Comparison of ENCODE assay signal across 8 mouse cellular contexts in the genomic region with DNA sequence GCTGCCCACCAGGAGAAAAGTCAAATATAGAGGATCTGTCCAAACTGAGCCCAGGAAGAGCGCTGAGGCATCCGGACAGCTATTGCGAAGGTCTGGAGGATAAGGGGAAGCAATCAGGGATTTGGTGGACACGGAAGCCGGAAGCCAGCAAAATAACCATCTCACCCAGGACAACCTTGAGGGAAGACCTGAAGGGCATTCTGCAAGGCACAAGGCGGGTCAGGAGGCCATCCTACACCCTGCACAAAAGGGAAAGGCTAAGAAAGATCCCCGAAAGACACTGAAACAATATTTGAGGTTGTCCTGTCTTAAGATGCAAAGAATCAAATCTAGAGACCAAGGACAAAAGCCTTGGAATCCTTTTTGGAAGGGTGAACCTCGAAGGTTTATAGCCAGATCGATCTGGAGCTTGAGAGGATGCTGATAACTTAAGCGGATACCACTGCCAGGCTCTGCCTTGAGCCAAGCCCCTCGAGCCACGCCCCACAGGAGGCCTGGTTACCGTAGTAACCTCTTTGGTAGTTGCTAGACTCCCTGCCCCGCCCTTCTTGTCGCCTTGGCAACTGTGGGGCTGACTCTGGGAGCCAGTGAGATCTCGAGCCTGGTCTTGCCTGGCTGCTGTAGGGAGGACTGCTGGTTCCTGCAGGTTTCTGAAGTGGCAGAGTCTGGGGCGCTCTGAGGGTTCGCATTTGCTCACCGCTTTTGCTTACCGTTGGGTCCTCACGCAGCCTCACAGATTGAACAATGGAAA. TPM values are rescaled to one million over a fixed set of nuclear protein-coding genes. Genes with fewer than 3 reads are reported as not detected.
A peak's percentile ranks its signal among the peaks of the same experiment; 100 is the strongest.
DNase-seq lines count a peak whose midpoint lies in the region; ATAC-seq lines count a peak whose summit lies in the region.

No protein-coding gene starts in this region.

- DNase-seq in ovary, adult 18-20 months (ENCODE audit: low spot score), result peak; percentile 80
- no peak for DNase-seq in ovary, postnatal 10 days (ENCODE audit: low spot score)
- DNase-seq in cerebellum, postnatal 25 days, result peak; percentile 73 to 86
- peak; percentile 38 for DNase-seq in gastrocnemius, postnatal 10 days
- peak; percentile 75 to 78 for DNase-seq in left cerebral cortex, postnatal 36 days (ENCODE audit: low spot score in 2 of 2)
- peak; percentile 99 for DNase-seq in midbrain, embryonic 11.5 days (ENCODE audit: low spot score, missing footprints)

- H3K36me3 ChIP-seq in intestine, embryonic 16.5 days (ENCODE audit: control insufficient read depth, insufficient read depth, low read length), result no peaks in the 10 kb centered on the region
- H3K36me3 ChIP-seq in midbrain, embryonic 11.5 days (ENCODE audit: control insufficient read depth, insufficient read depth, low read length), result no peaks in the 10 kb centered on the region
- no peaks in the 10 kb centered on the region for H3K36me3 ChIP-seq in stomach, embryonic 16.5 days (ENCODE audit: control insufficient read depth, insufficient read depth, low read length)

- ATAC-seq in intestine, embryonic 16.5 days, result peak; percentile 97
- peak; percentile 100 for ATAC-seq in midbrain, embryonic 11.5 days (ENCODE audit: low FRiP score)
- peak; percentile 95 for ATAC-seq in stomach, embryonic 16.5 days (ENCODE audit: insufficient read depth, low FRiP score)

- WGBS in intestine, embryonic 16.5 days, result 23% methylated on average over 21 of the region's 21 CpGs
- 21% methylated on average over 21 of the region's 21 CpGs for WGBS in midbrain, embryonic 11.5 days
- 25% methylated on average over 21 of the region's 21 CpGs for WGBS in stomach, embryonic 16.5 days

- H3K4me3 ChIP-seq in intestine, embryonic 16.5 days (ENCODE audit: low read length), result peak overlapping the region; percentile 29
- peak overlapping the region; percentile 40 for H3K4me3 ChIP-seq in midbrain, embryonic 11.5 days (ENCODE audit: low read depth, low read length)
- peak overlapping the region; percentile 40 for H3K4me3 ChIP-seq in stomach, embryonic 16.5 days (replicated peaks; ENCODE audit: low read length)

- H3K4me2 ChIP-seq in intestine, embryonic 16.5 days (ENCODE audit: low read depth, low read length), result peak overlapping the region; percentile 44
- peak overlapping the region; percentile 65 for H3K4me2 ChIP-seq in midbrain, embryonic 11.5 days
- H3K4me2 ChIP-seq in stomach, embryonic 16.5 days (ENCODE audit: low read depth, low read length), result peak overlapping the region; percentile 65

- peak overlapping the region; percentile 20; the same call in 1 of the 2 replicates for H3K9ac ChIP-seq in intestine, embryonic 16.5 days (ENCODE audit: low read depth, low read length)
- peak overlapping the region; percentile 50 for H3K9ac ChIP-seq in midbrain, embryonic 11.5 days (ENCODE audit: low read length)
- H3K9ac ChIP-seq in stomach, embryonic 16.5 days (ENCODE audit: low read length), result peak overlapping the region; percentile 54

- peaks cover 4% of the 10 kb centered on the region; the same call in 1 of the 2 replicates for H3K9me3 ChIP-seq in intestine, embryonic 16.5 days (ENCODE audit: control insufficient read depth, low read length)
- H3K9me3 ChIP-seq in midbrain, embryonic 11.5 days (ENCODE audit: control insufficient read depth, low read length), result no peaks in the 10 kb centered on the region
- peaks cover 4% of the 10 kb centered on the region; the same call in 1 of the 2 replicates for H3K9me3 ChIP-seq in stomach, embryonic 16.5 days (replicated peaks; ENCODE audit: control insufficient read depth, low read length)

- intact Hi-C loops in left cerebral cortex, postnatal 36 days (cut with DNase I), result no loop called here

- peaks cover 4% of the 10 kb centered on the region for H3K4me1 ChIP-seq in intestine, embryonic 16.5 days (ENCODE audit: control insufficient read depth, insufficient read depth, low read length)
- peaks cover 5% of the 10 kb centered on the region for H3K4me1 ChIP-seq in midbrain, embryonic 11.5 days (ENCODE audit: control insufficient read depth, insufficient read depth, low read length)
- H3K4me1 ChIP-seq in stomach, embryonic 16.5 days (ENCODE audit: control insufficient read depth, insufficient read depth, low read length), result peaks cover 5% of the 10 kb centered on the region; the same call in 1 of the 2 replicates

- no peak overlapping the region for H3K27ac ChIP-seq in intestine, embryonic 16.5 days (ENCODE audit: low read length)
- H3K27ac ChIP-seq in midbrain, embryonic 11.5 days (ENCODE audit: low read depth, low read length), result no peak overlapping the region
- H3K27ac ChIP-seq in stomach, embryonic 16.5 days (ENCODE audit: low read length), result no peak overlapping the region

- H3K27me3 ChIP-seq in intestine, embryonic 16.5 days (replicated peaks; ENCODE audit: control insufficient read depth, insufficient read depth, low read length), result no peaks in the 10 kb centered on the region
- no peaks in the 10 kb centered on the region for H3K27me3 ChIP-seq in midbrain, embryonic 11.5 days (ENCODE audit: control insufficient read depth, insufficient read depth, low read length)
- H3K27me3 ChIP-seq in stomach, embryonic 16.5 days (ENCODE audit: control insufficient read depth, insufficient read depth, low read length), result no peaks in the 10 kb centered on the region

RNA-seq across cellular contexts. Expression of a gene that starts 13.1 kb away (rescaled TPM):
- 1 to 10 TPM; 4.7 to 6.3 TPM for total RNA-seq in gastrocnemius, postnatal 10 days (2021)
- polyA plus RNA-seq in intestine, embryonic 16.5 days (2015; fragmentation: Nextera tagmentation; extraction: Ambion mirVana), result 14.0 and 16.0 TPM in 2 replicates
- total RNA-seq in left cerebral cortex, postnatal 36 days (2021), result 100 to 1,000 TPM; 731 to 734 TPM
- polyA plus RNA-seq in midbrain, embryonic 11.5 days (2014; fragmentation: Nextera tagmentation; extraction: Ambion mirVana), result 51.0 and 59.6 TPM in 2 replicates
- polyA plus RNA-seq in stomach, embryonic 16.5 days (2015; fragmentation: Nextera tagmentation; extraction: Ambion mirVana), result 10.6 and 16.5 TPM in 2 replicates

RNA-seq across cellular contexts. Expression of a gene that starts 20.2 kb away (rescaled TPM):
- total RNA-seq in gastrocnemius, postnatal 10 days (2021), result under 1 TPM in 1 of 2 experiments, not detected in 1; 0.23 TPM
- polyA plus RNA-seq in intestine, embryonic 16.5 days (2015; fragmentation: Nextera tagmentation; extraction: Ambion mirVana), result 0.73 and 1.1 TPM in 2 replicates
- not detected for total RNA-seq in left cerebral cortex, postnatal 36 days (2021)
- polyA plus RNA-seq in midbrain, embryonic 11.5 days (2014; fragmentation: Nextera tagmentation; extraction: Ambion mirVana), result not detected in 2 replicates
- polyA plus RNA-seq in stomach, embryonic 16.5 days (2015; fragmentation: Nextera tagmentation; extraction: Ambion mirVana), result 0.47 and 0.53 TPM in 2 replicates

RNA-seq across cellular contexts. Expression of a gene that starts 45.9 kb away (rescaled TPM):
- not detected for total RNA-seq in gastrocnemius, postnatal 10 days (2021)
- polyA plus RNA-seq in intestine, embryonic 16.5 days (2015; fragmentation: Nextera tagmentation; extraction: Ambion mirVana), result 16.8 and 20.0 TPM in 2 replicates
- not detected for total RNA-seq in left cerebral cortex, postnatal 36 days (2021)
- 0.22 and 0.34 TPM in 2 replicates for polyA plus RNA-seq in midbrain, embryonic 11.5 days (2014; fragmentation: Nextera tagmentation; extraction: Ambion mirVana)
- polyA plus RNA-seq in stomach, embryonic 16.5 days (2015; fragmentation: Nextera tagmentation; extraction: Ambion mirVana), result 17.7 and 32.8 TPM in 2 replicates

RNA-seq across cellular contexts. Expression of a gene that starts 53.6 kb away (rescaled TPM):
- under 1 TPM in 1 of 2 experiments, not detected in 1; 0.05 TPM for total RNA-seq in gastrocnemius, postnatal 10 days (2021)
- polyA plus RNA-seq in intestine, embryonic 16.5 days (2015; fragmentation: Nextera tagmentation; extraction: Ambion mirVana), result 0.05 and 0.07 TPM in 2 replicates
- total RNA-seq in left cerebral cortex, postnatal 36 days (2021), result under 1 TPM; 0.07 to 0.18 TPM
- polyA plus RNA-seq in midbrain, embryonic 11.5 days (2014; fragmentation: Nextera tagmentation; extraction: Ambion mirVana), result 0.11 TPM in 2 replicates
- 0.18 and 0.24 TPM in 2 replicates for polyA plus RNA-seq in stomach, embryonic 16.5 days (2015; fragmentation: Nextera tagmentation; extraction: Ambion mirVana)

Comparison
In these comparisons a context has a peak if more than half of its experiments do, and no peak if none do; other contexts are left out.
1. RNA of a gene that starts 45.9 kb away (polyA plus RNA-seq): 17.7 to 32.8 TPM in stomach, embryonic 16.5 days and 16.8 to 20.0 TPM in intestine, embryonic 16.5 days; 0.22 to 0.34 TPM in midbrain, embryonic 11.5 days; every median in the first group is over 10 times any median in the second.
2. Peak in every context shown above with its lines, with median percentiles within 50 percentile points of each other: ATAC-seq, H3K4me2 ChIP-seq, H3K4me3 ChIP-seq and H3K9ac ChIP-seq.